Mouse (Mus musculus) kidney, adult 2 months (tissue): ENCODE data around the gene Hpcal1.

Experiments used
- CTCF ChIP-seq: fragments of 200-500 bp; conservative IDR thresholded peaks from 2 replicates; pipeline ENCODE4 v1.5.1; 2011; ENCODE audit warnings: low read depth, mild to moderate bottlenecking, control low read depth, low read length, moderate library complexity, mixed read lengths; ENCODE audit not compliant: insufficient read depth, insufficient read length
- POLR2A ChIP-seq: fragments of 200-500 bp; IDR thresholded peaks from one replicate; pipeline ENCODE4 v1.6.1; 2011; ENCODE audit warnings: low read depth, low read length, control low read depth

DNA sequence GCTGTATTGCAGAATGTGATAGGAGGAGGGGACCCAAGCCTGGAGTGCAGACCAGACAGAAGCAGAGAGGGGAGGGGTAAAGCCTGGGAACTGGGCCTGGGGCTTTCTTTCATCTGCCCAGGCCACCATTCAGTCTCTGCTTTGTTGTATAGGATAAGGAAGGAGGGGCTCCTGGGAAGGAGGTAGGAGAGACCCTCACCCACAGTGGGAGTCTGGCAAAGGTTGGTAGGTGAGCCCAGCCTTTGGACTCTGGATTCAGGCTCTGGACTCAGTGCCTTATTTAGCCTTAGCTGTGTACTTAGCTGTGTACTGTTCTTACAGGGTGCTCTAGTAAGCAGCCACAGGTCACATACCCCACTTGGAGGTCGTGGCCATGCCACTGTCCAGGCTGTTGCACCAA, 8.8 kb downstream of the Hpcal1 start:
- TF ChIP-seq POLR2A (no peak), CTCF (no peak)
